Mouse (Mus musculus): ENCODE data around the gene Nhlh1.

DNA sequence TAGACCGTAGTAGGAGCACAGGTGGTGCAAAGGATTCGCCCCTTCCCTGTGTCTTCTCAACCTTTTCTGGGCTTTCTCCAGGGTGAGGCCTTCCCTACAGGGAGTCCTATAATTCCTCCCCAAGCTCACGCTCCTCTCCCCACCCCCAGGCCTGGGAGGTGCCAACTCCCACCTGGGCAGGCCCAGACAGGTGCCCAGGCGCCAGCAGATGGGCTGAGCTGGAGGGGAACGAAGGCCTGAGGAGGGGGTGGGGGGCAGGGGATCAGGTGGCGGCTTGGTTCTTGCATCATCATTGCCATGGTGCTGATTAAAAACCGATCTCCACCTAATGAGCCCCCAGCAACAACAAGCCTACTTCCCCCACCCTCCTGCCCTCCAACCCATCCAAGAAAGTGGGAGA, 1.5 kb upstream of the Nhlh1 start:
- TF ChIP-seq CTCF (IDR thresholded peaks at IDR 0.05; ENCODE audit: borderline replicate concordance, insufficient read depth, low read depth, low read length) (no peak), POLR2A (IDR thresholded peaks at IDR 0.05; ENCODE audit: borderline replicate concordance, insufficient read depth, low read length) (no peak)
